Mouse (Mus musculus): ENCODE measurements around the gene Oaz2. TPM values are rescaled to one million over a fixed set of nuclear protein-coding genes. Genes with fewer than 3 reads are reported as not detected.

Oaz2 gene
- polyA plus RNA-seq (2014; fragmentation: Illumina TruSeq; extraction: RNeasy Lipid Tissue Mini Kit (QIAGEN cat#74804); ENCODE audit: low read depth, low replicate concordance): 19.3 TPM

DNA sequence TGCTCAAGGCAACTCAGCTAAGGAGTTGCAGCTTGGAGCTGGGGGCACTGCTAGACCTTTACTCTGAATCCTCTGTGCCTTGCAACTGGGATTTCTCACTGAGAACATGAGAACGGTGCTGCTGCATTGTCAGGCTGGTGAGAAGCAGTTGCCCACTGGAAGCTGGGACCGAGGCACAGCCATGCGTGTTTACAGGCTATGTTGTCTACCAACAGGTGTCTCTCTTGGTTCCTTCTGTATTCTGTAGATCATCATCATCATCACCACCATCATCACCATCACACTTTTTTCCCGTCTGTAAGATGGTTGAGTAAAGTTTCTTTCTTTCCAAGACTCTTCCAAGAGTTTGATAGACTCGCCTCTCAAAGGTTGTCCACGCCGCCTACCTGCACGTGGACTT is at the start of gene Oaz2:
TSS of gene Oaz2 (plus strand) at position 301 of the 400 bp plus-strand sequence.

GRCm38 (mm10) chr9:65629025-65629766 is 38.6 kb upstream of the Oaz2 start, which contains the start of gene Rbpms2:
Gene Rbpms2, plus strand, starts transcription at chr9:65629648.

Other genes with a start within 250 kb of the Oaz2 start
- gene Slc51b, start 245.0 kb upstream of the Oaz2 start, polyA plus RNA-seq (2014; fragmentation: Illumina TruSeq; extraction: RNeasy Lipid Tissue Mini Kit (QIAGEN cat#74804); ENCODE audit: low read depth, low replicate concordance): 6.3 TPM
- 10.0 TPM for gene Mtfmt, start 232.2 kb upstream of the Oaz2 start, polyA plus RNA-seq (2014; fragmentation: Illumina TruSeq; extraction: RNeasy Lipid Tissue Mini Kit (QIAGEN cat#74804); ENCODE audit: low read depth, low replicate concordance)
- 57.9 TPM for gene Spg21, start 207.1 kb upstream of the Oaz2 start, polyA plus RNA-seq (2014; fragmentation: Illumina TruSeq; extraction: RNeasy Lipid Tissue Mini Kit (QIAGEN cat#74804); ENCODE audit: low read depth, low replicate concordance)
- not detected for gene Ankdd1a, start 147.8 kb upstream of the Oaz2 start, polyA plus RNA-seq (2014; fragmentation: Illumina TruSeq; extraction: RNeasy Lipid Tissue Mini Kit (QIAGEN cat#74804); ENCODE audit: low read depth, low replicate concordance)
- 1.1 TPM for gene Plekho2, start 88.0 kb upstream of the Oaz2 start, polyA plus RNA-seq (2014; fragmentation: Illumina TruSeq; extraction: RNeasy Lipid Tissue Mini Kit (QIAGEN cat#74804); ENCODE audit: low read depth, low replicate concordance)
- not detected for gene Pif1, start 80.8 kb upstream of the Oaz2 start, polyA plus RNA-seq (2014; fragmentation: Illumina TruSeq; extraction: RNeasy Lipid Tissue Mini Kit (QIAGEN cat#74804); ENCODE audit: low read depth, low replicate concordance)
- 30.4 TPM for gene Rbpms2, start 38.4 kb upstream of the Oaz2 start, polyA plus RNA-seq (2014; fragmentation: Illumina TruSeq; extraction: RNeasy Lipid Tissue Mini Kit (QIAGEN cat#74804); ENCODE audit: low read depth, low replicate concordance)
- 4.4 TPM for gene Zfp609, start 159.6 kb downstream of the Oaz2 start, polyA plus RNA-seq (2014; fragmentation: Illumina TruSeq; extraction: RNeasy Lipid Tissue Mini Kit (QIAGEN cat#74804); ENCODE audit: low read depth, low replicate concordance)
- gene Pclaf, start 222.2 kb downstream of the Oaz2 start, polyA plus RNA-seq (2014; fragmentation: Illumina TruSeq; extraction: RNeasy Lipid Tissue Mini Kit (QIAGEN cat#74804); ENCODE audit: low read depth, low replicate concordance): 0.24 TPM
- 47.7 TPM for gene Trip4, start 240.8 kb downstream of the Oaz2 start, polyA plus RNA-seq (2014; fragmentation: Illumina TruSeq; extraction: RNeasy Lipid Tissue Mini Kit (QIAGEN cat#74804); ENCODE audit: low read depth, low replicate concordance)
- gene Csnk1g1, start 240.9 kb downstream of the Oaz2 start, polyA plus RNA-seq (2014; fragmentation: Illumina TruSeq; extraction: RNeasy Lipid Tissue Mini Kit (QIAGEN cat#74804); ENCODE audit: low read depth, low replicate concordance): 3.9 TPM

Data from liver, adult 10 weeks (tissue).